Mouse (Mus musculus) embryonic facial prominence, embryonic 14.5 days (tissue): Measurements from ENCODE around the gene Hnf1a. TPM values are rescaled to one million over a fixed set of nuclear protein-coding genes. Genes with fewer than 3 reads are reported as not detected.
"Not testable (repeated sequence)": the region's sequence is repeated elsewhere in the genome, so short reads cannot be mapped to it uniquely, and the experiment has no call there.

ENCODE experiments used
- ATAC-seq: fragments of 200-750 bp; cut with Nextera tagmentation; 2 replicates; pipeline ENCODE4 v1.8.0; 2017; ENCODE audit warnings: low read depth, moderate number of reproducible peaks, moderate TSS enrichment
- DNase-seq: peaks from one replicate; pipeline ENCODE4 v3.0.0-alpha.2; 2015; ENCODE audit warnings: low spot score
- H3K27ac ChIP-seq: fragments of 300-500 bp; sonication (generic); replicated peaks from 2 replicates; pipeline ENCODE4 v1.5.1; 2014; ENCODE audit warnings: low read depth, mild to moderate bottlenecking, low read length, moderate library complexity
- H3K27me3 ChIP-seq: fragments of 300-500 bp; sonication (generic); replicated peaks from 2 replicates; pipeline ENCODE4 v1.6.1; 2014; ENCODE audit warnings: low read length; ENCODE audit not compliant: control insufficient read depth, insufficient read depth
- H3K36me3 ChIP-seq: fragments of 300-500 bp; sonication (generic); 2 replicates; pipeline ENCODE4 v1.6.1; 2014; ENCODE audit warnings: low read length, mixed read lengths; ENCODE audit not compliant: control insufficient read depth, insufficient read depth
- H3K4me1 ChIP-seq: fragments of 300-500 bp; sonication (generic); 2 replicates; pipeline ENCODE4 v1.6.1; 2014; ENCODE audit warnings: antibody characterized with exemption, low read length; ENCODE audit not compliant: control insufficient read depth, insufficient read depth
- H3K4me2 ChIP-seq: fragments of 300-500 bp; sonication (generic); 2 replicates; pipeline ENCODE4 v1.6.1; 2014; ENCODE audit warnings: low read depth, mild to moderate bottlenecking, low read length, moderate library complexity, mixed read lengths
- H3K4me3 ChIP-seq: fragments of 300-500 bp; sonication (generic); 2 replicates; pipeline ENCODE4 v1.5.1; 2014; ENCODE audit warnings: low read depth, mild to moderate bottlenecking, low read length
- H3K9ac ChIP-seq: fragments of 300-500 bp; sonication (generic); 2 replicates; pipeline ENCODE4 v1.6.1; 2014; ENCODE audit warnings: low read depth, mild to moderate bottlenecking, low read length, moderate library complexity, mixed read lengths
- H3K9me3 ChIP-seq: fragments of 300-500 bp; sonication (generic); 2 replicates; pipeline ENCODE4 v1.6.1; 2016; ENCODE audit warnings: low read length; ENCODE audit not compliant: control insufficient read depth
- WGBS: fragments of 180-500 bp; shearing (Covaris S2); extraction: QIAGEN DNeasy Blood & Tissue Kit; methylation state at CpG from one replicate; pipeline ENCODE4 v1.1.7; 2014; 5-methylcytosine and 5-hydroxymethylcytosine counted together
- polyA plus RNA-seq: library from polyadenylated mRNA; unstranded; fragments of >200 nt; fragmentation: Nextera tagmentation; extraction: Ambion mirVana; gene quantifications from 2 replicates; pipeline ENCODE4 v1.2.1, GENCODE M21; 2014

Hnf1a gene
- polyA plus RNA-seq, 1 experiment from 2014 or later, result 0.10 TPM

- H3K27ac ChIP-seq, result no peak overlapping the region
Observed at GRCm38 (mm10) chr5:114949316-114949715, 21.6 kb downstream of the Hnf1a start.

DNA sequence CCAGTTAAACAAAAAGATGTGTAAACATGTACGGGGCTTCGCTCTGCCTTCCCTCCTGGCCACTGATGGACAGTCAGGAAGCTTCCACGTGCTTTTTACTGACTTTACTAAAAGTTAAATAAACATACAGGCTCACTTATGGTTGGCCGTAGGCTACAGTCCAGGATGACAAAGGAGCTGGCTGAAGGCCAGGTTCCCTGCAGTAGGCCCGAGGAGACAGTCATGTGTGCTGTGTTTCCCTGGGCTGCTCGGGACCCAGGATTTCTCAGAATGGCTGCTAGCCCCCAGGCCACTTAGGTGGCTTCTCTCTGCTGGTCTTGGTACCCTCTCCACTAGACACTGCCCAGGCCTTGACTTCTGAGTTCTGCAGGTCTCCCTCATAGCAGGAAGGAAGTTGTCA, 22.0 kb downstream of the Hnf1a start:
- Histone ChIP-seq H3K4me3 (no peak overlapping the region), H3K9me3 (no peaks in the 10 kb centered on the region), H3K4me1 (peaks cover 7% of the 10 kb centered on the region; the same call in 1 of the 2 replicates), H3K27me3 (no peaks in the 10 kb centered on the region), H3K27ac (no peak overlapping the region), H3K9ac (no peak overlapping the region), H3K4me2 (no peak overlapping the region), H3K36me3 (peaks cover 43% of the 10 kb centered on the region)
- peak; percentile 51 for DNase-seq
- 57% methylated on average over 6 of the region's 6 CpGs for WGBS
- no peak for ATAC-seq

More at GRCm38 (mm10) chr5:114949316-114949715, 21.6 kb downstream of the Hnf1a start:
- Histone ChIP-seq H3K4me3 (no peak overlapping the region), H3K36me3 (peaks cover 43% of the 10 kb centered on the region), H3K9me3 (no peaks in the 10 kb centered on the region), H3K4me1 (peaks cover 7% of the 10 kb centered on the region; the same call in 1 of the 2 replicates), H3K27me3 (no peaks in the 10 kb centered on the region), H3K9ac (no peak overlapping the region), H3K4me2 (no peak overlapping the region)
- DNase-seq (peak; percentile 75), ATAC-seq (peak; percentile 76)
- WGBS, result 61% methylated on average over 4 of the region's 5 CpGs

- Histone ChIP-seq H3K27ac (no peak overlapping the region), H3K4me2 (no peak overlapping the region), H3K36me3 (peaks cover 43% of the 10 kb centered on the region), H3K4me3 (no peak overlapping the region), H3K4me1 (peaks cover 3% of the 10 kb centered on the region; the same call in 1 of the 2 replicates), H3K9me3 (no peaks in the 10 kb centered on the region), H3K9ac (no peak overlapping the region), H3K27me3 (no peaks in the 10 kb centered on the region)
- WGBS, result 98% methylated on average over 10 of the region's 10 CpGs
- ATAC-seq (no peak), DNase-seq (no peak)
Observed at GRCm38 (mm10) chr5:114945072-114945471, 25.8 kb downstream of the Hnf1a start.

- H3K27me3 ChIP-seq, result no peaks in the 10 kb centered on the region
- H3K4me2 ChIP-seq, result peak overlapping the region; percentile 68
- peak overlapping the region; percentile 89 for H3K9ac ChIP-seq
- WGBS, result 34% methylated on average over 4 of the region's 4 CpGs
- ATAC-seq (no peak), DNase-seq (no peak)
- H3K4me3 ChIP-seq, result peak overlapping the region; percentile 60
- peaks cover 22% of the 10 kb centered on the region for H3K36me3 ChIP-seq
- peaks cover 3% of the 10 kb centered on the region; the same call in 1 of the 2 replicates for H3K4me1 ChIP-seq
- H3K27ac ChIP-seq, result no peak overlapping the region; the same call in 1 of the 2 replicates
- H3K9me3 ChIP-seq, result 0 out of 2 replicates have a peak, but pooled peaks cover 7% of the 10 kb centered on the region
Observed at GRCm38 (mm10) chr5:114942766-114943130, 28.1 kb downstream of the Hnf1a start.

- Histone ChIP-seq H3K27me3 (no peaks in the 10 kb centered on the region), H3K4me2 (peak within 1 kb of the TSS; percentile 68), H3K9me3 (0 out of 2 replicates have a peak, but pooled peaks cover 7% of the 10 kb centered on the region), H3K36me3 (peaks cover 17% of the 10 kb centered on the region), H3K4me1 (peaks cover 3% of the 10 kb centered on the region; the same call in 1 of the 2 replicates), H3K27ac (peak within 1 kb of the TSS; percentile 69), H3K9ac (peak within 1 kb of the TSS; percentile 89), H3K4me3 (peak within 1 kb of the TSS; percentile 60)
- ATAC-seq (peak; percentile 95), DNase-seq (peak; percentile 97)
- WGBS, result 1% methylated on average over 38 of the region's 39 CpGs
Observed at GRCm38 (mm10) chr5:114942074-114942765, 28.7 kb downstream of the Hnf1a start, which contains the start of gene 2210016L21Rik. TSS of gene 2210016L21Rik (plus strand) at chr5:114942158.

DNA sequence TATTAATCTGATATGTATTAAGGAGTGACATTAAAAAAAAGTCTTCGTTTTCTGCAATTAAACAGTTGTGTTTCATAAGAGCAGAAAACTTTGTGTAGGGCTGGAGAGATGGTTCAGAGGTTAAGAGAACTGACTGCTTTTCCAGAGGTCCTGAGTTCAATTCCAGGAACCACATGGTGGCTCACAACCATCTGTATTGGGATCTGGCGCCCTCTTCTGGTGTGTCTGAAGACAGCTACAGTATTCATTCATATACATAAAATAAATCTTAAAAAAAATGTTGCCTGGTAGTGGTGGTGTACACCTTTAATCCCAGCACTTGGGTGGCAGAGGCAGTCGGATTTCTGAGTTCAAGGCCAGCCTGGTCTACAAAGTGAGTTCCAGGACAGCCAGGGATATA, 29.8 kb downstream of the Hnf1a start:
- ATAC-seq, H3K27ac ChIP-seq, H3K4me1 ChIP-seq, H3K4me3 ChIP-seq, H3K9ac ChIP-seq, H3K36me3 ChIP-seq, H3K9me3 ChIP-seq, H3K27me3 ChIP-seq, DNase-seq: not testable (repeated sequence)
- WGBS, result 65% methylated on average over 3 of the region's 3 CpGs
- H3K4me2 ChIP-seq, result peak overlapping the region; percentile 68; the same call in 1 of the 2 replicates

- Histone ChIP-seq H3K4me3 (no peak overlapping the region), H3K4me1 (no peaks in the 10 kb centered on the region), H3K9me3 (0 out of 2 replicates have a peak, but pooled peaks cover 7% of the 10 kb centered on the region), H3K4me2 (no peak overlapping the region), H3K9ac (no peak overlapping the region), H3K36me3 (no peaks in the 10 kb centered on the region), H3K27ac (no peak overlapping the region), H3K27me3 (no peaks in the 10 kb centered on the region)
- DNase-seq (no peak), ATAC-seq (no peak)
- 25% methylated on average over 3 of the region's 3 CpGs for WGBS
Observed at GRCm38 (mm10) chr5:114935838-114936237, 35.1 kb downstream of the Hnf1a start.

DNA sequence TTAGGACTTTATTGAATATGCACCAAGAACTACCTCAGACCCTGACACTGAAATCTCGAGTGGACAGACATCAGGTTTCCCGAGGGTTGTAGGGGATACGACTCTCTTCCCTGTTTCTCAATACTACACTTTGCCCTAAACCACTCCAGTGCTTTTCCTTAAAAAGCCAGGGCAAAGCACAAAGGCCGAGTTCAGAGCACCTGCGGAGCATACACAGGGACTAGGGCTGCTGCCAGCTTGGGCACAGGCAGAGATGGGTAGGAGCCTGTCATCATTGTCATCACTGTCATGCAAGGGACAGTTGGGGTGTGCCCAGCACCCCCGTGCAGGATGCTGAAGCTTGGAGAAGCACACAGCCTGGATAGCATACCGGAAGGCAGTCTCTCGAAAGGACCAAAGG, 37.7 kb downstream of the Hnf1a start:
- no peaks in the 10 kb centered on the region for H3K4me1 ChIP-seq
- no peaks in the 10 kb centered on the region for H3K36me3 ChIP-seq
- no peak for DNase-seq
- H3K4me2 ChIP-seq, result no peak overlapping the region
- 77% methylated on average over 8 of the region's 8 CpGs for WGBS
- H3K27ac ChIP-seq, result no peak overlapping the region
- no peaks in the 10 kb centered on the region for H3K27me3 ChIP-seq
- no peak for ATAC-seq
- no peak overlapping the region for H3K9ac ChIP-seq
- no peak overlapping the region for H3K4me3 ChIP-seq
- 0 out of 2 replicates have a peak, but pooled peaks cover under 1% of the 10 kb centered on the region for H3K9me3 ChIP-seq

GRCm38 (mm10) chr5:114931626-114932025, 39.3 kb downstream of the Hnf1a start:
- no peaks in the 10 kb centered on the region for H3K36me3 ChIP-seq
- no peaks in the 10 kb centered on the region for H3K27me3 ChIP-seq
- H3K9ac ChIP-seq, result no peak overlapping the region
- no peaks in the 10 kb centered on the region for H3K4me1 ChIP-seq
- no peak overlapping the region for H3K4me3 ChIP-seq
- no peak overlapping the region for H3K4me2 ChIP-seq
- H3K27ac ChIP-seq, result no peak overlapping the region
- ATAC-seq (no peak), DNase-seq (no peak)
- H3K9me3 ChIP-seq, result no peaks in the 10 kb centered on the region
- 51% methylated on average over 5 of the region's 5 CpGs for WGBS
